Mouse (Mus musculus): ENCODE data around the gene Spag4.
A peak's percentile ranks its signal among the peaks of the same experiment; 100 is the strongest.
"Not testable (repeated sequence)": the region's sequence is repeated elsewhere in the genome, so short reads cannot be mapped to it uniquely, and the experiment has no call there.

Gene Spag4

GRCm38 (mm10) chr2:156110627-156111357, 45.8 kb downstream of the Spag4 start:
- peak; percentile 12 to 65 for DNase-seq (ENCODE audit: inconsistent age in 2 of 2, low spot score in 1 of 2)

- DNase-seq (ENCODE audit: inconsistent age in 2 of 2, low spot score in 1 of 2) = peak; percentile 92 to 98
These were observed 46.5 kb downstream of the Spag4 start, which contains the start of the genes Cpne1 and Rbm12 for GRCm38 (mm10) chr2:156111358-156112079. TSS of gene Cpne1 (minus strand) at chr2:156111965. TSS of gene Rbm12 (minus strand) at chr2:156111978.

DNA sequence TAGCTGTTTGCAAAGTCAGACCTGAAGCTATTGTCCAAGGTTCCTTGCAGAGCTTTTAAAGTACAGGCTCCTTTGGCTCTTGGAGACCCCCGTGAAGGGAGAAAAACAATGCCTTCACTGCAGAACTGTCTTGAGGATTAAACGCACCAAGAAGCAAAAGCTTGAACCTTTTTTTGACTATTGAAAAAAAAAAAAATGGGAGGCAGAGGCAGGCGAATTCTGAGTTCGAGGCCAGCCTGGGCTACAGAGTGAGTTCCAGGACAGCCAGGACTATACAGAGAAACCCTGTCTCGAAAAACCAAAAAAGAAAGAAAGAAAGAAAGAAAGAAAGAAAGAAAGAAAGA, 47.1 kb downstream of the Spag4 start:
- DNase-seq (ENCODE audit: inconsistent age in 2 of 2, low spot score in 1 of 2) = not testable (repeated sequence)

GRCm38 (mm10) chr2:156119566-156119965, 54.6 kb downstream of the Spag4 start:
- DNase-seq (ENCODE audit: inconsistent age in 2 of 2, low spot score in 1 of 2) = no peak
